Mouse (Mus musculus) hindbrain, embryonic 15.5 days (tissue): ENCODE measurements around the gene Pyurf. TPM values are rescaled to one million over a fixed set of nuclear protein-coding genes. Genes with fewer than 3 reads are reported as not detected.
A peak's percentile ranks its signal among the peaks of the same experiment; 100 is the strongest.

Experiments
- ATAC-seq: fragments of 200-750 bp; cut with Nextera tagmentation; 2 replicates; pipeline ENCODE4 v1.8.0; 2017; ENCODE audit warnings: low read depth, moderate number of reproducible peaks, moderate TSS enrichment; ENCODE audit not compliant: low FRiP score
- H3K27ac ChIP-seq: fragments of 300-500 bp; sonication (generic); replicated peaks from 2 replicates; pipeline ENCODE4 v1.5.1; 2015; ENCODE audit warnings: mild to moderate bottlenecking, inconsistent platforms
- H3K27me3 ChIP-seq: fragments of 300-500 bp; sonication (generic); 2 replicates; pipeline ENCODE4 v1.6.1; 2015; ENCODE audit warnings: control low read depth, inconsistent platforms
- H3K36me3 ChIP-seq: fragments of 300-500 bp; sonication (generic); 2 replicates; pipeline ENCODE4 v1.6.1; 2015; ENCODE audit warnings: control low read depth, inconsistent platforms
- H3K4me1 ChIP-seq: fragments of 300-500 bp; sonication (generic); replicated peaks from 2 replicates; pipeline ENCODE4 v1.6.1; 2015; ENCODE audit warnings: control low read depth, inconsistent platforms
- H3K4me2 ChIP-seq: fragments of 300-500 bp; sonication (generic); 2 replicates; pipeline ENCODE4 v1.6.1; 2015; ENCODE audit warnings: moderate library complexity, mild to moderate bottlenecking, inconsistent platforms
- H3K4me3 ChIP-seq: fragments of 300-500 bp; sonication (generic); 2 replicates; pipeline ENCODE4 v1.5.1; 2015; ENCODE audit warnings: mild to moderate bottlenecking, inconsistent platforms
- H3K9ac ChIP-seq: fragments of 300-500 bp; sonication (generic); 2 replicates; pipeline ENCODE4 v1.6.1; 2015; ENCODE audit warnings: inconsistent platforms
- H3K9me3 ChIP-seq: fragments of 300-500 bp; sonication (generic); 2 replicates; pipeline ENCODE4 v1.6.1; 2016; ENCODE audit warnings: control low read depth, inconsistent platforms
- WGBS: fragments of 180-500 bp; shearing (Covaris S2); methylation state at CpG from one replicate; pipeline ENCODE4 v1.1.7; 2015; 5-methylcytosine and 5-hydroxymethylcytosine counted together
- polyA plus RNA-seq: library from polyadenylated mRNA; unstranded; fragments of >200 nt; fragmentation: Nextera tagmentation; extraction: Ambion mirVana; gene quantifications from 2 replicates; pipeline ENCODE4 v1.2.1, GENCODE M21; 2015

The Pyurf gene
- polyA plus RNA-seq, 1 experiment from 2014 or later = 18.0 TPM

GRCm38 (mm10) chr6:57641789-57642188 lies 50.1 kb downstream of the Pyurf start:
- no peaks in the 10 kb centered on the region for H3K4me1 ChIP-seq
- H3K36me3 ChIP-seq = no peaks in the 10 kb centered on the region
- ATAC-seq = peak; percentile 98
- no peak overlapping the region for H3K4me2 ChIP-seq
- 33% methylated on average over 4 of the region's 4 CpGs for WGBS
- no peaks in the 10 kb centered on the region for H3K27me3 ChIP-seq
- H3K4me3 ChIP-seq = no peak overlapping the region
- no peaks in the 10 kb centered on the region for H3K9me3 ChIP-seq
- H3K27ac ChIP-seq = no peak overlapping the region
- no peak overlapping the region for H3K9ac ChIP-seq

GRCm38 (mm10) chr6:57639531-57639930 lies 52.3 kb downstream of the Pyurf start:
- Histone ChIP-seq H3K27ac (no peak overlapping the region), H3K4me3 (no peak overlapping the region), H3K27me3 (no peaks in the 10 kb centered on the region), H3K4me2 (no peak overlapping the region), H3K36me3 (no peaks in the 10 kb centered on the region), H3K9me3 (no peaks in the 10 kb centered on the region), H3K9ac (no peak overlapping the region), H3K4me1 (no peaks in the 10 kb centered on the region)
- no peak for ATAC-seq
- WGBS = 37% methylated on average over 1 of the region's 1 CpGs

Other genes starting within 250 kb of the Pyurf start
- 5.3 and 6.0 TPM in 2 replicates for gene Ppm1k, start 156.6 kb downstream of the Pyurf start, polyA plus RNA-seq
- gene Herc6, start 111.1 kb downstream of the Pyurf start, polyA plus RNA-seq = 1.1 and 1.3 TPM in 2 replicates
- 76.7 and 86.3 TPM in 2 replicates for gene Lancl2, start 10.5 kb upstream of the Pyurf start, polyA plus RNA-seq
- gene Vopp1, start 133.1 kb upstream of the Pyurf start, polyA plus RNA-seq = 201 and 221 TPM in 2 replicates
- not detected in 2 replicates for gene Vmn1r21, start 158.3 kb upstream of the Pyurf start, polyA plus RNA-seq
- gene Vmn1r22, start 215.9 kb upstream of the Pyurf start, polyA plus RNA-seq = not detected in 2 replicates
- gene Vmn1r23, start 234.8 kb upstream of the Pyurf start, polyA plus RNA-seq = not detected in 2 replicates